Mouse (Mus musculus) neural tube, embryonic 12.5 days (tissue): ENCODE data around the gene Malsu1. TPM values are rescaled to one million over a fixed set of nuclear protein-coding genes. Genes with fewer than 3 reads are reported as not detected.

Experiments used
- ATAC-seq: fragments of 200-750 bp; cut with Nextera tagmentation; 2 replicates; pipeline ENCODE4 v1.8.0; 2017; ENCODE audit warnings: low read depth, mild to moderate bottlenecking, moderate TSS enrichment, moderate library complexity; ENCODE audit not compliant: low FRiP score
- H3K27ac ChIP-seq: fragments of 300-500 bp; sonication (generic); 2 replicates; pipeline ENCODE4 v1.5.1; 2016
- H3K27me3 ChIP-seq: fragments of 300-500 bp; sonication (generic); replicated peaks from 2 replicates; pipeline ENCODE4 v1.6.1; 2016; ENCODE audit warnings: mild to moderate bottlenecking
- H3K36me3 ChIP-seq: fragments of 300-500 bp; sonication (generic); 2 replicates; pipeline ENCODE4 v1.6.1; 2016; ENCODE audit warnings: mild to moderate bottlenecking
- H3K4me1 ChIP-seq: fragments of 300-500 bp; sonication (generic); 2 replicates; pipeline ENCODE4 v1.6.1; 2016
- H3K4me2 ChIP-seq: fragments of 300-500 bp; sonication (generic); replicated peaks from 2 replicates; pipeline ENCODE4 v1.6.1; 2016; ENCODE audit warnings: mild to moderate bottlenecking
- H3K4me3 ChIP-seq: fragments of 300-500 bp; sonication (generic); 2 replicates; pipeline ENCODE4 v1.5.1; 2016
- H3K9ac ChIP-seq: fragments of 300-500 bp; sonication (generic); 2 replicates; pipeline ENCODE4 v1.6.1; 2016; ENCODE audit warnings: mild to moderate bottlenecking
- H3K9me3 ChIP-seq: fragments of 300-500 bp; sonication (generic); 2 replicates; pipeline ENCODE4 v1.6.1; 2016; ENCODE audit warnings: mild to moderate bottlenecking
- WGBS: fragments of 180-500 bp; shearing (Covaris S2); methylation state at CpG from one replicate; pipeline ENCODE4 v1.1.7; 2016; 5-methylcytosine and 5-hydroxymethylcytosine counted together
- polyA plus RNA-seq: library from polyadenylated mRNA; unstranded; fragments of >200 nt; fragmentation: Nextera tagmentation; extraction: Ambion mirVana; gene quantifications from 2 replicates; pipeline ENCODE4 v1.2.1, GENCODE M21; 2016

Gene Malsu1
- polyA plus RNA-seq, 1 experiment from 2014 or later, result 64.7 TPM

DNA sequence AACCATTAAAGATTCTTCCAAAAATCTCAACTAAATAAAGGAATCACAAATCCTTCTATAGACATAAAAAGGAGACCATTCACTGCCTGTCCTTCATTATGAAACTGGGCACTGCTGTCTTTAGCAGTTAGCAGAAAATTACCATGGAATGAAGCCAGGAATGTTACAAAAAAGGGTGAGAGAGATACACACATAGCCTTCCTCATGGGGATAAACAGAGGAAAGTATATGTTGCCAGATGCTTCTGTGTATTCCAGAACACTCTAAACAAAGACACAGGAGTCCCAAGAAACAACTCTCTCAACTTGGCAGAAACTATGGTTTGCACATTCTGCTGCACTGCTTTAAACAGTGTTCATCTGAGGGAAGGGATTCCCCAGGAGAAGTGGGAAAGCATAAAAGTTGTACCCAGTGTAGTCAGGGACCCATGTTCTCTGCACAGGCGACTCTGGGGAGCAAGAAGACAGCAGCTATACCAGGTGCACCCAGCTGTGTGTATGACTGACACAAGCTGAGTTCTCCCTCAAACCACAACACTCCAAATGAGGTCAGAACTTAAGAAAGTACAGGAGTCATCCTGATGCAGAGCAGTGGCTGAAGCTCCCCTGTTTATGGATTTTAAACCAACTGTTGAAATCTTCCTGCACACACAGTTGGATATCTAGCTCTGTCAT, 46.0 kb downstream of the Malsu1 start:
- Histone ChIP-seq H3K9ac (no peak overlapping the region), H3K27me3 (no peaks in the 10 kb centered on the region), H3K4me3 (no peak overlapping the region), H3K9me3 (no peaks in the 10 kb centered on the region), H3K4me2 (no peak overlapping the region), H3K36me3 (peaks cover 21% of the 10 kb centered on the region), H3K4me1 (no peaks in the 10 kb centered on the region), H3K27ac (no peak overlapping the region)
- no peak for ATAC-seq
- WGBS, result 92% methylated on average over 1 of the region's 1 CpGs

- Histone ChIP-seq H3K9me3 (no peaks in the 10 kb centered on the region), H3K36me3 (peaks cover 23% of the 10 kb centered on the region), H3K27me3 (no peaks in the 10 kb centered on the region), H3K4me2 (no peak overlapping the region), H3K9ac (no peak overlapping the region), H3K4me1 (no peaks in the 10 kb centered on the region), H3K4me3 (no peak overlapping the region), H3K27ac (no peak overlapping the region)
- ATAC-seq, result no peak
- 94% methylated on average over 3 of the region's 3 CpGs for WGBS
These were observed 46.8 kb downstream of the Malsu1 start for GRCm38 (mm10) chr6:49120370-49120769.

GRCm38 (mm10) chr6:49130328-49130727, 56.7 kb downstream of the Malsu1 start:
- no peak for ATAC-seq
- Histone ChIP-seq H3K9me3 (no peaks in the 10 kb centered on the region), H3K9ac (no peak overlapping the region), H3K27ac (no peak overlapping the region), H3K4me2 (no peak overlapping the region), H3K36me3 (peaks cover 2% of the 10 kb centered on the region; the same call in 1 of the 2 replicates), H3K4me1 (peaks cover 10% of the 10 kb centered on the region; the same call in 1 of the 2 replicates), H3K27me3 (no peaks in the 10 kb centered on the region), H3K4me3 (no peak overlapping the region)

GRCm38 (mm10) chr6:49131855-49132254, 58.3 kb downstream of the Malsu1 start:
- H3K4me3 ChIP-seq, result no peak overlapping the region
- H3K9me3 ChIP-seq, result no peaks in the 10 kb centered on the region
- H3K27ac ChIP-seq, result no peak overlapping the region
- ATAC-seq, result no peak
- no peaks in the 10 kb centered on the region for H3K27me3 ChIP-seq
- no peak overlapping the region for H3K9ac ChIP-seq
- H3K4me1 ChIP-seq, result peaks cover 16% of the 10 kb centered on the region; the same call in 1 of the 2 replicates
- H3K36me3 ChIP-seq, result no peaks in the 10 kb centered on the region
- no peak overlapping the region for H3K4me2 ChIP-seq
- 81% methylated on average over 9 of the region's 9 CpGs for WGBS

DNA sequence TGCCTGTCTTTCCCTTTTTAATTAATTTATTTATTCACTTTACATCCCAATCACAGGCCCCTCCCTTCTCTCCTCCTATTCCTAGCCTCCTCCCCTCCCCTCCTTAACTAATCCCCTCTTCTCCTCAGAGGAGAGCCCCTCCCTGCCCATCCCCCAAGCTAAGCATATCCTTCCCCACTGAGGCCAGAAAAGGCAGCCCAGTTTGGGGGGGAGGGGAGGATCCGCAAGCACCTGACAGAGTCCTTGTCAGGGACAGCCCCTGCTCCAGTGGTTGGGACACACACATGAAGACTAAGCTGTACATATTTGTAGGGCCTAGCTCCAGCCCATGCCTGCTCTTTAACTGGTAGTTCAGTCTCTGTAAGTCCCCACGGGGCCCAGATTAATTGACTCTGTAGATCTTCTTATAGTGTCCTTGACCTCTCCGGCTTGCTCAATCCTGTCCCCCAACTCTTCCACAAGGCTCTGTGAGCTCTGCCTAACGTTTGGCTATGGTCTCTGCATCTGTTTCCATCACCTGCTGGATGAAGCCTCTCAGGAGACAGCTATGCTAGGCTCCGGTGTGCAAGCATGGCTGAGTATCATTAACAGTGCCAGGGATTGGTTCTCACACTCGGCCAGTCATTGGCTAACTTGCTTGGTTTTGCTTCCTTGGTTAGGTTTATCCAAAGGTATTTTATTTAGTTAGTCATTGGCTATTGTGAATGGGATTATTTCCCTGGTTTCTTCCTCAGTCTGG, 58.9 kb downstream of the Malsu1 start:
- H3K9me3 ChIP-seq, result no peaks in the 10 kb centered on the region
- no peaks in the 10 kb centered on the region for H3K27me3 ChIP-seq
- no peak overlapping the region for H3K27ac ChIP-seq
- no peak overlapping the region for H3K4me2 ChIP-seq
- no peak for ATAC-seq
- 60% methylated on average over 6 of the region's 6 CpGs for WGBS
- H3K36me3 ChIP-seq, result no peaks in the 10 kb centered on the region
- peaks cover 16% of the 10 kb centered on the region; the same call in 1 of the 2 replicates for H3K4me1 ChIP-seq
- no peak overlapping the region for H3K9ac ChIP-seq
- no peak overlapping the region for H3K4me3 ChIP-seq

Other genes starting within 250 kb of the Malsu1 start
- gene Tmem176a, start 232.9 kb upstream of the Malsu1 start, polyA plus RNA-seq, result 19.3 and 21.2 TPM in 2 replicates
- gene Tmem176b, start 232.3 kb upstream of the Malsu1 start, polyA plus RNA-seq, result 72.6 and 82.3 TPM in 2 replicates
- gene Aoc1, start 200.9 kb upstream of the Malsu1 start, polyA plus RNA-seq, result 0.19 TPM in 1 of 2 replicates, not detected in the other
- not detected in 2 replicates for gene 1600015I10Rik, start 143.9 kb upstream of the Malsu1 start, polyA plus RNA-seq
- not detected in 2 replicates for gene Doxl2, start 98.8 kb upstream of the Malsu1 start, polyA plus RNA-seq
- not detected in 2 replicates for gene Svs1, start 86.9 kb upstream of the Malsu1 start, polyA plus RNA-seq
- gene Gpnmb, start 37.2 kb upstream of the Malsu1 start, polyA plus RNA-seq, result 0.89 and 0.95 TPM in 2 replicates
- 94.0 and 95.9 TPM in 2 replicates for gene Igf2bp3, start 141.2 kb downstream of the Malsu1 start, polyA plus RNA-seq
- gene Tra2a, start 190.2 kb downstream of the Malsu1 start, polyA plus RNA-seq, result 152 and 166 TPM in 2 replicates
- 6.5 and 7.0 TPM in 2 replicates for gene Ccdc126, start 245.5 kb downstream of the Malsu1 start, polyA plus RNA-seq